Mouse (Mus musculus): ENCODE results near the gene Rsu1.
A peak's percentile ranks its signal among the peaks of the same experiment; 100 is the strongest.
"Not testable (repeated sequence)": the region's sequence is repeated elsewhere in the genome, so short reads cannot be mapped to it uniquely, and the experiment has no call there.

Rsu1 gene

GRCm38 (mm10) chr2:13223451-13223850 lies 47.8 kb downstream of the Rsu1 start:
- no peak for DNase-seq

DNA sequence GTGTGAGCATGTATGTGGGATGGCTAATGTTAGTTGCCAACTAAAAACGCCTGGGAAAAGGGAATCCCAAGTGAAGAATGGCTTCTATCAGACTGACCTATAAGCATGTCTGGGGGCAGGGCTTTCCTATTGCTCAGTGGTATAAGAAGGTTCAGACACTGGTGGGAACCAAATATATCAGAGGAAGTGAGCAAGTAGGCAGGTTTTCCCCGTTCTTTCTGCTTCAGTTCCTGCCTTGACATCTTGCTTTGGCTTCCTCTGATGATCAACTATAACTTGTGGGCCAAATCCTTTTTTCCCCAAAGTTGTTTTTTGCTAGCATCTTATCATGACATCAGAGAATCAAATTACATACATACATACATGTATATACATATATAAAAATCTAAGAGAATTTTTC lies 51.1 kb downstream of the Rsu1 start:
- DNase-seq = no peak

- no peak for DNase-seq
Observed at GRCm38 (mm10) chr2:13218112-13218511, 53.1 kb downstream of the Rsu1 start.

DNA sequence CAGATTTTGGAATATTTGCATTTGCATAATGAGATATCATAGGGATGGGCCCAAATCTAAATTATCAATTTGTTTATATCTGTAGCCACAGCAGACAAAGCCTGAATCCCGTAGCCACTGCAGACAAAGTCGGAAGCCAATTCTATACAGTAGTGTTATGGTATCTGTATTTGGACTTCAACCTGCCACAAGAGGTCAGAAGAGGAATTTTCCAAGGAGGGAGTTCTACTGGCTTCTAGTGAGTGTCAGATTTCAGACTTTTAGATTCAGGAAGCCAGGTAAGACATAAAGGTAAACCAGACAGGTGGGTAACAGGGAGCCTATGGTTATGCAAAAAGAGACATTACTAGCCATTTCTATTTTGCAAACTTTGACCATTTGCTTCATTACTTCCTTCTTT lies 64.4 kb downstream of the Rsu1 start:
- no peak for DNase-seq

DNA sequence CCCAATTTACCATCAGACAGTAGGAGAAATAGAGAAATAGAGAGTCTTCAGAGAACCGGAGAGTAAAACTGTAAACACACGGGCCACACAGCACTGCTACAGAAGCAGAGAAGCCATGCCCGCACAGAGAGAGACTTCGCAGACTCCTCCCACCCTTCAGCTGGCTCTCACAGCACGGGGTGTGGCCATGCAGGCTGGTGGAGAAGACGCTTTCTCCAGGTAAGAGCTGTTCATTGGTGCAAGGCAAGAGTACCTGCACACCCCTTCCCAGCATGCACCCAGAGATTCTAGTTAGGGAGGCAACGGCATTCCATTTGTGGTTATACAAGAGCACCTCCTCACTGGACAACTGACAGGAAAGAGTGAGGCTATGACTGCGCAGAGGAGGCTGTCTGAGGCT lies 64.8 kb downstream of the Rsu1 start:
- peak; percentile 4 for DNase-seq

GRCm38 (mm10) chr2:13202805-13203475 lies 68.3 kb downstream of the Rsu1 start:
- no peak for DNase-seq

- DNase-seq = no peak
Observed at GRCm38 (mm10) chr2:13199713-13200112, 71.5 kb downstream of the Rsu1 start.

- no peak for DNase-seq
Observed at GRCm38 (mm10) chr2:13199033-13199432, 72.2 kb downstream of the Rsu1 start.

DNA sequence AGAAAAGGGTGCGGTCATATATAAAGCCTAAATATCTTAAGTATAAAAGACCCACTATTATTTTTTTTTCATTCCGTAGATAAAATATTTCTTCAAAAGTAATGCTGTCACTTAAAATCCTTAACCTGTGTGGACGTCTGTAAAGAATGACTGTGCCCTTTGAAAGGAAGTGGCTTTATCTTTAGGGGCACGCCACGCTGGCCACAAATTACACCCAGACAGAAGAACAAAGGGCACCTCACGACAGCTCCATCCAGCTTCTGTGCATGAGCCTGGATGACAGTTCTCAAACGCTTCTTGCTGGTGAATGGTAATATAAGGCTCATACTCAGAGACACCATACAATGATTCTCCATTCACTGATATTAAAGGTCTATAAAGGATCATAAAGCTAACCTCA lies 75.7 kb downstream of the Rsu1 start:
- DNase-seq = no peak

GRCm38 (mm10) chr2:13192157-13192556 lies 79.1 kb downstream of the Rsu1 start:
- DNase-seq = no peak

DNA sequence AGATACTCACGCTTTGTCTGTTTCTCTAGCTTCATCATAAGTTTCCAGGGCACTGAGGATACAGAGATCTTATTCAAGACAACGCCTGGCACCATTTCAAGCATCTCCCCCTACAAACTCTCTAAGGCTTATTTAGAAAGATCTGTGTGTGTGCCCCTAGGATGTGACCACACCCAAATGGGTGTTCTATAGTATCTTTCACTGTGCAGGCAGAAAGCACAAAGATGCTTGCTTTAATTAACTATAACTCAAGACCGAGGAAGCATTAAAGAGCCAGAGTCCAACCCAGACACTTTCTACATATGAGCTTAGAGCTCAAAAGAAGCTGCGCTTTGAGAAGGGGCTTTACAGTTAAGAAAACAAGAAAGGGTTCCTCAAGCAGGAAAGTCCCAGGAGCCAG lies 80.4 kb downstream of the Rsu1 start:
- DNase-seq = no peak

DNA sequence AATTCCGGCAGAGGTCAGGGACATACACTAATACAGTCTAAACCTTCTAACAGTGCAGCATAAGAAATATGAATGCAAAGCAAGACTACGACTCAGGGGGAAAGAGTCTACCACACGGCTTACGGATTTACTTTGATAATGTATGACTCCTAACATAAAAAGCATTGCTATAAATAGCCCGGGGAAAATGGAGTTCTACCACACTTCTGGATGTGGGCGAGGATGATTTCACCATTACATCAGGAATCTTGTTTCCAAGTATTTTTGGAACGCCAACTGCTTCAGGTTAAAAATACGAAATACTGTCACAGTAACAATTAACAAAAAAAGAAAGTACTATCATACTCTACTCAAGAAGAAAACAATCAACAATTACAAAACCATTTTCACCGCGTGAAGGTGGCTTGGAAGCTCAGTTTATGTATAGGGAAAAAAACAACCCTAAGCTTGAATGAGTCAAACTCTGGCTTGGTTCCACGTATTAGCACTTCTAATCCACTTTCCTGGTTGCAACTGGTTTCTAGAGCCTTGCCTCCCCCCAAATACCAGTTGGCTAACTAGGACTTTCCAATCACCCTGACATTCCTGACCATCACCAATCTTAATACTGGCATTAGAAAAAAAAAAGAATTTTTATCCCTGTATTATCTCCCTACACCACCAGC lies 82.3 kb downstream of the Rsu1 start:
- no peak for DNase-seq

GRCm38 (mm10) chr2:13183124-13183523 lies 88.1 kb downstream of the Rsu1 start:
- no peak for DNase-seq

DNA sequence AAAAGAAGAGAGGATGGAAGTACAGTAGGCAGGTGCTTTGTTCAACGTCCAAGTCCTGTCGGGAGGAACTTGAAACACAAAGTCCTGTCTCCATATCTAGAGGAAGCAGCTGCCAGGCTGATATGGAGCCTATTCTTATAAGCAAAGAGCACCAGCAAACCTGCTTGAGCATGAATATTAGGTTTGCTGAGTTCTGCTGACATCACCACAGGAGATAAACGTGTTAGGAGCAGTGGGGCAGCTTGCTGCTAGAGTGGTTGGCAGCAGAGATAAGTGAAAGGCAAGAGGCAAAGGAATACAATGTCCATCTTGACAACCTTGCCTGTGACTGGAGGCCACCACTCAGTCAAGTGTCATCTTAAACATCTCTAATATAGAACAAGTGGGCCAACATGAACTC lies 89.3 kb downstream of the Rsu1 start:
- DNase-seq = not testable (repeated sequence)

- no peak for DNase-seq
Observed at GRCm38 (mm10) chr2:13177698-13178395, 93.4 kb downstream of the Rsu1 start.

DNA sequence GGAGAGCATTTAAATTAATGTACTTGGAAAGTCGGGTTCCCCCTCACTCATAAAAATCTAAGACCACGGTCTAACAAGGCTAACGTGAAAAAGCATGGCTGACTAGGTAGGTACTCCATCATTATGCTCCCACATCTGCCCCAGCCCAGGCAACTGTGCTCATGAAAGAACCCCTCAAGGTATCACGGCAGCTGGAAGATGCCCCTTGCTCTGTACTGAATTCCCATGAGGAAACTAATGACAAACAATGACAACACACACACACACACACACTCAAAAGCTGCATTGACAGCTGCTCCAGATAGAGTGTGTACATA lies 95.0 kb downstream of the Rsu1 start:
- DNase-seq = no peak

- no peak for DNase-seq
Observed at GRCm38 (mm10) chr2:13175536-13176303, 95.5 kb downstream of the Rsu1 start.

DNA sequence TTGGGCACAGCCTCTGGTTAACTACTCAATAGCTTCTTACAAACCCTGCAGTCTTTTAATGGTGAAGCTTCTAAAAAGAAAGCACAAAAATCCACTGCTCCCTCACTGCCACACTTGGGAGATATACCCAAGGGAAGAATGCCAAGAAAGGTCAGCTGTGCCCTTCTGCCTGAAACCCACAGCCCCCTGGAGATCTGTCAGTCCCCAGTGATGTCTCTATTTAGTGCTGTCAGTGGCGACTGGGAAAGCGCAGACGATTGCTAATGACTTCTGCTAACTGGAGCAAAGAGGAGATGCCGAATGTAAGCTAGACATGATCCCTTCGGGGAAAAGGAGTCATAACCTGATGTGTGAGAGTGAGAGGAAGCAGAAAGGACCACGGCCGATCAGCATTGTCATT lies 96.8 kb downstream of the Rsu1 start:
- no peak for DNase-seq

DNA sequence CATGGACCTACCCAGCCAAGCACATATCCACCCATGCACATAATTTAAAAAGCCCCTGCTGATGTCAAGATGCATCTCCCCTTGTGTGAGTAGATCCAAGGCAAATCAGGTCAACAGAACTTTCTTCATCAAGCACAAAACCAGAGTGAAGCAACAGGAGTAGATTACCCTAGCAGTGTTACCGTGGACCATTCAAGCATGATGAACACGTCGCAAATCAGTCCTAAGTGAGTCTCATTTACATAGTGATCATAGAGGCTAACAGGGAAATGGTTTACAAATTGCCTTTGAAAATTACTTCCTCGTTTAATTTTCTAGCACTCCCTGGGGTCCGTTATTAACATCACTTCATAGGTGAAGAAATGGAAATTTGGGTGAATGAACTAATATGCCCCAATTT lies 100.6 kb downstream of the Rsu1 start:
- DNase-seq = no peak

DNA sequence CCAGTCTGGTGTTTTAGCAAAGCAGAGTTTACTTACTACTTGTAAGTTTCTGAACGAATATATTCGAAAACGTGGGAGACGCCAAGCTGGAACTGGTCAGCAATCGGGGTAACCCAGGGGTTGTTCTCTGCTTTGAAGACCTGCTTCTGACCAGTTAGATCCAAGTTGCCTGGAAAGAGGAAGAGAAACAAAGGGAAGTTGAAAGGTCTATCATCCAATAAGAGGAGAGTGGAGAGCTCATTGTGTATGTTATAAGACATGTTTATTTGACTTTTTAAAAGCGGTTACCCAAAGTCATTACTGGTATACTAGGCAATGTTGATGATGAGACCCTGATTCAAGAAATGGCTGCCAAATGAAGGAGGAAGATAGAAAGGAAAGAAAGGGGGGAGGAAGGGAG lies 101.3 kb downstream of the Rsu1 start:
- no peak for DNase-seq

DNA sequence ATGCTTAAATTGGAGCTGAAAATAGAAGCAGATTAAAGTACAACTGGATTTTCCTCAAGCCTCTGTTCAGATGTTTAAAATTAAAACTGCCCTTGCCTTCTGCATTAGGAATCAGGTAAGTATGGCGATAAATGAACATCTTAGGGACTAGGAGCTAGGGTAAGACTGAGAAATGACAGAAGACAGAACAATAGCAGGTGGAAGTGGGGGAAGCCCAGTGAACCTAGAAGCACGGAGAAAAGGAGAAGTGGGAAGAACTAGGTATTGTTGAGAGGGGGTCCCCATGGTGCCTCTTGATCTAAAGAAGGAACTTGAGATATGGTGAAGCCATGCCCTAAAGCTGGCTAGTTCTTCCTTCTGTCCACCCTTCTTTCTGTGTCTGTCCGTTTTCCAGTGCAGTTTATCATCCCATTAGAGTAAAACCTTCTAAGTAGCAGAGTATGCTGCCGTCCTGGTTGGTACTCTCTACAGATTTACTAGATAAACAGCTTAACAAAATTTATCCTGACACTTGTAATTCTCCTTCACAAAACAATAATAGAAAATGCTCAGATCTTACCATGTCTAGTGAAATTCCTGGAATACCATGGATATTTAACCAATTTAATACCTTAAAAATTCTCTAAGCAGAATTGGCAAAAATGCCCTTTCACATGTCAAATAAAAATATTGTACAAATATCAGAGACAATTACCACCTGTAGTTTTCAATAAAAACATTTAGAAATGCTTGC lies 101.9 kb downstream of the Rsu1 start:
- no peak for DNase-seq

DNA sequence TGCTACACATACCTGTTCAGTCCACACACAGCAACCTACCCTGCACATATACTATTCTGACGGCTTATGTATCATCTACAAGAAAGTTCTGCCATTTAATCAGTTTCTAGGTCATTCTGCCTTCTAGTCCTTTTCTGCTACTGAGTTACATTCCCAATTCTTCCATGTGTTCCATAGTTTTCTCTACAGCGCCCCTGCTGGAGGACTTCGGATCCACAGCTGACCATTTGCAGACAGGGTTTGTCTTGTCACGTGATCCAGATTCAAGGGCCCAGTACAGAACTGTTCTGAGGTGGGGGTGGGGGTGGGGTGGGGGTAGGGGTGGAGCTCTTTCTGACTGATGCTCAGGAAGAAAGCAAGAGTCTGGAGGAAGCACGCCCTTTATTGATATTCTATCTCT lies 102.5 kb downstream of the Rsu1 start:
- no peak for DNase-seq

- no peak for DNase-seq
Observed at GRCm38 (mm10) chr2:13161717-13162116, 109.5 kb downstream of the Rsu1 start.

Data from kidney, adult 11 months (tissue).